7 mouse cellular contexts compared by ENCODE assay signal in genomic region chr10:84392027-84392722, GRCm38 (mm10). TPM values are rescaled to one million over a fixed set of nuclear protein-coding genes. Genes with fewer than 3 reads are reported as not detected.
DNase-seq lines count a peak whose midpoint lies in the region; ATAC-seq and TF ChIP-seq lines count a peak whose summit lies in the region.

No protein-coding gene starts in this region.

- no peaks in the 10 kb centered on the region for H3K9me3 ChIP-seq in embryonic facial prominence, embryonic 11.5 days (replicated peaks; ENCODE audit: control insufficient read depth, low read length)
- H3K9me3 ChIP-seq in intestine, embryonic 16.5 days (ENCODE audit: control insufficient read depth, low read length): no peaks in the 10 kb centered on the region
- no peaks in the 10 kb centered on the region for H3K9me3 ChIP-seq in midbrain, postnatal 0 days (ENCODE audit: low read length)

- H3K4me2 ChIP-seq in embryonic facial prominence, embryonic 11.5 days (ENCODE audit: low read depth, low read length): no peak overlapping the region
- 0 out of 2 replicates have a peak overlapping the region, but pooled peaks have one; percentile 20 for H3K4me2 ChIP-seq in intestine, embryonic 16.5 days (ENCODE audit: low read depth, low read length)
- no peak overlapping the region for H3K4me2 ChIP-seq in midbrain, postnatal 0 days (ENCODE audit: low read depth, low read length, poor library complexity, severe bottlenecking)

- no peak for ATAC-seq in embryonic facial prominence, embryonic 11.5 days (replicated peaks; ENCODE audit: insufficient number of reproducible peaks, low FRiP score, low TSS enrichment, low read depth)
- ATAC-seq in intestine, embryonic 16.5 days: no peak
- ATAC-seq in midbrain, postnatal 0 days (ENCODE audit: low FRiP score): peak; percentile 22; the same call in 1 of the 2 replicates
- no peak for ATAC-seq in erythroid progenitor cell, adult 5-6 weeks (replicated peaks; ENCODE audit: low FRiP score, poor library complexity, severe bottlenecking)

- H3K4me1 ChIP-seq in lung, adult 2 months (ENCODE audit: control insufficient read depth, insufficient read depth, low read length): peaks cover 29% of the 10 kb centered on the region
- H3K4me1 ChIP-seq in embryonic facial prominence, embryonic 11.5 days (ENCODE audit: control insufficient read depth, insufficient read depth, low read length): peaks cover 3% of the 10 kb centered on the region
- peaks cover 40% of the 10 kb centered on the region for H3K4me1 ChIP-seq in intestine, embryonic 16.5 days (ENCODE audit: control insufficient read depth, insufficient read depth, low read length)
- H3K4me1 ChIP-seq in midbrain, postnatal 0 days (ENCODE audit: insufficient read depth, low read length): peaks cover 26% of the 10 kb centered on the region

- no peak for TF ChIP-seq POLR2A in lung, adult 2 months (IDR thresholded peaks at IDR 0.05; ENCODE audit: borderline replicate concordance, extremely low read depth, low read depth, low read length)

- no peak for DNase-seq in lung, adult 2 months
- no peak for DNase-seq in lung, postnatal 25 days (ENCODE audit: low spot score)
- peak; percentile 53 for DNase-seq in embryonic facial prominence, embryonic 11.5 days (ENCODE audit: low spot score)
- DNase-seq in midbrain, postnatal 0 days (ENCODE audit: low spot score): peak; percentile 54
- no peak for DNase-seq in frontal cortex, postnatal 14 days (ENCODE audit: low spot score in 2 of 2)

- 0 out of 2 replicates have a peak, but pooled peaks have one; percentile 1 for TF ChIP-seq CTCF in lung, adult 2 months (IDR thresholded peaks at IDR 0.05; ENCODE audit: insufficient read depth, low read length)
- peak; percentile 58 for TF ChIP-seq CTCF in midbrain, postnatal 0 days (IDR thresholded peaks at IDR 0.05)

- 47% methylated on average over 14 of the region's 14 CpGs for WGBS in lung, adult 2 months
- WGBS in embryonic facial prominence, embryonic 11.5 days: 21% methylated on average over 14 of the region's 14 CpGs
- 20% methylated on average over 14 of the region's 14 CpGs for WGBS in intestine, embryonic 16.5 days
- 30% methylated on average over 14 of the region's 14 CpGs for WGBS in midbrain, postnatal 0 days

- no peak overlapping the region for H3K27ac ChIP-seq in embryonic facial prominence, embryonic 11.5 days (replicated peaks; ENCODE audit: low read depth, low read length)
- peak overlapping the region; percentile 70; the same call in 1 of the 2 replicates for H3K27ac ChIP-seq in intestine, embryonic 16.5 days (ENCODE audit: low read length)
- H3K27ac ChIP-seq in midbrain, postnatal 0 days (ENCODE audit: low read depth, low read length): peak overlapping the region; percentile 26; the same call in 1 of the 2 replicates

- no peaks in the 10 kb centered on the region for H3K36me3 ChIP-seq in embryonic facial prominence, embryonic 11.5 days (replicated peaks; ENCODE audit: control insufficient read depth, insufficient read depth, low read depth, low read length)
- H3K36me3 ChIP-seq in intestine, embryonic 16.5 days (ENCODE audit: control insufficient read depth, insufficient read depth, low read length): no peaks in the 10 kb centered on the region
- H3K36me3 ChIP-seq in midbrain, postnatal 0 days (ENCODE audit: insufficient read depth, low read length): 0 out of 2 replicates have a peak, but pooled peaks cover 4% of the 10 kb centered on the region

- H3K27me3 ChIP-seq in embryonic facial prominence, embryonic 11.5 days (ENCODE audit: control insufficient read depth, insufficient read depth, low read length): no peaks in the 10 kb centered on the region
- H3K27me3 ChIP-seq in intestine, embryonic 16.5 days (replicated peaks; ENCODE audit: control insufficient read depth, insufficient read depth, low read length): no peaks in the 10 kb centered on the region
- no peaks in the 10 kb centered on the region for H3K27me3 ChIP-seq in midbrain, postnatal 0 days (ENCODE audit: insufficient read depth, low read length)

- no peak overlapping the region for H3K4me3 ChIP-seq in lung, adult 2 months (replicated peaks; ENCODE audit: extremely low read depth, low read depth, low read length)
- H3K4me3 ChIP-seq in embryonic facial prominence, embryonic 11.5 days (ENCODE audit: low read depth, low read length): no peak overlapping the region
- no peak overlapping the region for H3K4me3 ChIP-seq in intestine, embryonic 16.5 days (ENCODE audit: low read length)
- no peak overlapping the region for H3K4me3 ChIP-seq in midbrain, postnatal 0 days (ENCODE audit: low read depth, low read length)

- H3K9ac ChIP-seq in embryonic facial prominence, embryonic 11.5 days (replicated peaks; ENCODE audit: low read length): 0 out of 2 replicates have a peak overlapping the region, but pooled peaks have one; percentile 7
- peak overlapping the region; percentile 14 for H3K9ac ChIP-seq in intestine, embryonic 16.5 days (ENCODE audit: low read depth, low read length)
- no peak overlapping the region for H3K9ac ChIP-seq in midbrain, postnatal 0 days (replicated peaks; ENCODE audit: low read length, poor library complexity, severe bottlenecking)

RNA-seq across cellular contexts. Expression of gene Nuak1, which starts 48.2 kb away (rescaled TPM):
- polyA plus RNA-seq in lung, adult 2 months (2012; rRNA removed): 19.2 and 24.3 TPM in 2 replicates
- 3.5 and 4.6 TPM in 2 replicates for polyA plus RNA-seq in embryonic facial prominence, embryonic 11.5 days (2014; fragmentation: Nextera tagmentation; extraction: Ambion mirVana)
- polyA plus RNA-seq in intestine, embryonic 16.5 days (2015; fragmentation: Nextera tagmentation; extraction: Ambion mirVana): 0.59 and 0.66 TPM in 2 replicates
- total RNA-seq in midbrain, postnatal 0 days (2014; rRNA removed): 21.1 and 37.9 TPM in 2 replicates
- 2.2 and 2.7 TPM in 2 replicates for polyA plus RNA-seq in midbrain, postnatal 0 days (2015; fragmentation: Nextera tagmentation; extraction: Ambion mirVana)
- 2.1 and 4.0 TPM in 2 replicates for total RNA-seq in erythroid progenitor cell, adult 5-6 weeks (2015; ENCODE audit: low replicate concordance)
- total RNA-seq in erythroid progenitor cell, adult 5-6 weeks (2017; ENCODE audit: low replicate concordance): 0.64 and 1.4 TPM in 2 replicates

Comparison
In these comparisons a context has a peak if more than half of its experiments do, and no peak if none do; other contexts are left out.
1. DNase-seq: peak in embryonic facial prominence, embryonic 11.5 days (single experiment) and midbrain, postnatal 0 days (single experiment); none in lung, adult 2 months (single experiment), lung, postnatal 25 days (single experiment) and frontal cortex, postnatal 14 days (0 of 2).